Mouse (Mus musculus) urinary bladder, postnatal 10 days (tissue): Measurements from ENCODE around the gene Crk.
"Not testable (repeated sequence)": the region's sequence is repeated elsewhere in the genome, so short reads cannot be mapped to it uniquely, and the experiment has no call there.

Source experiments
- DNase-seq: peaks from one replicate; pipeline ENCODE4 v3.0.0; 2022; ENCODE audit warnings: low spot score

Crk gene

DNA sequence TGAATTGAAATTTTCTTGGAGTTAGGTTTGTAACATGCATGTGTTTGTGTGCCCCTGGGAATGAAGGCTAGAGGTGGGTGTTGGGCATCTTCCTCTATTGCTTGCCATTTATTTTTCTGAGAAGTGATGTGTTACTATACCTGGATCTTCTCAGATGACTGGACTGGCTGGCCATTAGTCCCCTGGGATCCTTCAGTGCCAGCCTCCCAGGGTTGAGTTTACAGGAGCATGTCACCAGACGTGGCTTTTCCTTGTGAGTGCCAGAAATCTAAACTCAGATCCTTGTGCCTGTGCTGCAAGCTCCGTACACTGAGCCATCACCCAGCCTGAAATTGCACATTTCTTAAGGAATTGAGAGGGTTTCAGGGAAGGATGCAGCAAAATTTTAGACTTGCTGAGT, 5.9 kb downstream of the Crk start:
- no peak for DNase-seq

DNA sequence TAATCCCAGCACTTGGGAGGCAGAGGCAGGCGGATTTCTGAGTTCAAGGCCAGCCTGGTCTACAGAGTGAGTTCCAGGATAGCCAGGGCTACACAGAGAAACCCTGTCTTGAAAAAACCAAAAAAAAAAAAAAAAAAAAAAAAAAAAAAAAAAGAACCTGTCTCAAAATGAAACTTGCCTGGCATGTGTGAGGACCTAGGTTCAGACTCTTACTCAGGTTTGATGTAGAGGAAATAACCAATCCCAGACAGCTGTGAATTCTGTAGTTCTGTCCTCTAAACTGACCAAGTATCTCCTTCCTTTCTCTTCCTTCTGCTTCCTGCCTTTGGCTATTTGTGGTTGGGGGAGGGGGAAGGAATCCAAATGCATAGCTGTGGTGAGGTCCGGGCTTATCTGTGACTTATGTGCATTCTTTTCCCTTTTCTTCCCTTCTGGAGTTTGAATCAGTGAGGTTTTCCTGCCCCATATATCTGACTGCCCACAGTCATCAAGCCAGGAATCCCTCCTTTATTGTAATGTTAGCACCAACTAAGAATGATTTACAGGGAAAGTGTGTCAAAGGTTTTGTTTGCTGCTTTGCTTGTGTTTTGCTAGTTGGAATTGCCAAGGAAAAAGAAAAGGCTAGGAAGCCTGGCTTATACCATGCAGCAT, 8.4 kb downstream of the Crk start:
- no peak for DNase-seq

DNA sequence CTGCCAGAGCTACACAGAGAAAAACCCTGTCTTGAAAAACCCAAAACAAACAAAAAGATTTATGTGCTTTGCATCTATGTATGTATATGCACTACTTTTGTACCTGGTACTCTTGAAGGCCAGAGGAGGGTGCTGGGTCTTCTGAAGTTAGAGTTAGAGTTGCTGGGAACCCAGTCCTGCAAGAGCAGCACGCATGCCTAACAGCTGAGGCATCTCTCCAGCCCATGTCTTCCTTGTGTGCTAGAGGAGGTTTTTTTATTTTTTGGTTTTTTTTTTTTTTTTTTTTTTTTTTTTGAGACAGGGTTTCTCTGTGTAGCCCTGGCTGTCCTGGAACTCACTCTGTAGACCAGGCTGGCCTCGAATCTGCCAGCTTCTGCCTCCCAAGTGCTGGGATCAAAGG, 9.1 kb downstream of the Crk start:
- no peak for DNase-seq

DNA sequence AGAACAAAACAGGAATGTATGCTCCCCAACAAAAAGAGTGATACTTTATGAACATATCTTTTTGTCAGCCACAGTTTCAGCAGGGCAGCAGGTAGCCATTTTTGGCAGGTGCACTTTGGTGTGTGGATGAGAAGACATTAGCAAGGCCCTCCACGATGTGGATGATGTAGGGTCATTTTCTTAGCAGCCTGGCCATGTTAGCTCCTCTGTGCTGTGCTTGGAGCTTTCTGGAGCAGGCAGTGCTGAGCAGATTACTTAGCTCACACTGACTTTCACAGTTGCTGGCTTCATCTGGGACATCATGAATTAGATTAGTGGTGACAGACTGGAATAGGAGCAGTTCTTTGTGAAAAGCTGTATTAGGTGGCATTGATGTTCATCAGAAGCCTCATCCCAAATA, 10.9 kb downstream of the Crk start:
- no peak for DNase-seq

DNA sequence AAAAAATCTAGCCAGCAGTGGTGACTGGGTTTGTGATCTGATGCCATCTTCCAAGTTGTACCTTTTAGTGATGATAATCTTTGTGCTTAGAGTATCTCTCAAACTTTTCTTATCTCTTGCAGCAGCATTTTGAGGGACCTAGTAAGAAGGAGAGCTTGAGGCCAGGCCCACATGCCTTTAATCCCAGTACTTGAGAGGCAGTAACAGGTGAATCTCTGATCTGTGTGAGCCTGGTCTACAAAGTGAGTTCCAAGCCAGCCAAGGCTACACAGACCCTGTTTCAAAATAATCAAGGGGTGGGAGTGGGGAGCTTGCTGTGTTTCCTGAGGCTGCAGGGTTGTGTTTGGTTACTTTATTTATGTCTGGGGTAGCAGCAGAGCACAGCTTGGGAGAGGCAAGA, 12.0 kb downstream of the Crk start:
- DNase-seq = no peak

DNA sequence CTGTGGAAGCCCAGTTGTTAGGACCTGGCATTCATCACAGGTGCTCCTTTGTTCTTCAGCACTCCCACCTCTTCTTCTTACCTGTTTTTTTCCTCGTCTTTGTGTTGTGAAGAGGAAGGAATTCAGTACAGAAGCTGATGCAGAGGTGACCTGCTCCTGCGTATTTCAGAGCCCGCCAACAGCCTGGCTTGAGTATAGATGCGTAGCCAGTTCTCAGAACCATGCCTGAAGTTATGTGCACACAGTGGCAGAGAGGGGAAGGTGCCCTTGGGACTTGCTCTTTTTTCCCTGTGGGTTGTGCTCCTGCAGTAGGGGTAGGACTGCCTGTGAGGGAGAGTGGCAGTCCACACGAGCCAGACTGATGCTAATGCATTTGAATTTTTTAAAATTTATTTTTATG, 14.5 kb downstream of the Crk start:
- DNase-seq = no peak

DNA sequence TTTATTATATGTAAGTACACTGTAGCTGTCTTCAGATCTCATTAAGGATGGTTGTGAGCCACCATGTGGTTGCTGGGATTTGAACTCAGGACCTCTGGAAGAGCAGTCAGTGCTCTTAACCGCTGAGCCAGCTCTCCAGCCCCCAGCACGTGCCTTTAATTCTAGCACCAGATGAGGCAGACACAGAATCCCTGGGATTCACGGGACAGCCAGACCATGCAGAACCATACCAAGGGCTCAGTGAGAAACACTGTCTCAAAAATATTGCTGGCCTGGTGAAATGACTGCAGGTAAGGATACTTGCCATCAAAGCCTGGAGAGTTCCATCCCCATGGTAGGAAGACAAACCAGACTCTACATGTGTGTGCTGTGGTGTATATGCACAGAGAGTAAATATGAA, 18.4 kb downstream of the Crk start:
- DNase-seq = not testable (repeated sequence)

DNA sequence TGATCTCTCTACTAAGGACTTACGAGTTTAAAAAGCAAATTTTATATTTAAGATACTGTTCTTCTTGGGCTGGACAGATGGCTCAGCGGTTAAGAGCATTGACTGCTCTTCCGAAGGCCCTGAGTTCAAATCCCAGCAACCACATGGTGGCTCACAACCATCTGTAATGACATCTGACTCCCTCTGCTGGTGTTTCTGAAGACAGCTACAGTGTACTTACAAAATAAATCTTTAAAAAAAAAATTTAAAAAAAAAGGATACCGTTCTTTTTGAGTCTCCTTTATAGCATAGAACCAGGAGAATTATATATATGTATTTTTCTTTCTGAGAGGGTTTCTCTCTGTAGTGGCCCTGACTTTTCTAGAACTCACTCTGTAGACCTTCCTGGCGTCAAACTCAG, 21.5 kb downstream of the Crk start:
- DNase-seq = no peak

DNA sequence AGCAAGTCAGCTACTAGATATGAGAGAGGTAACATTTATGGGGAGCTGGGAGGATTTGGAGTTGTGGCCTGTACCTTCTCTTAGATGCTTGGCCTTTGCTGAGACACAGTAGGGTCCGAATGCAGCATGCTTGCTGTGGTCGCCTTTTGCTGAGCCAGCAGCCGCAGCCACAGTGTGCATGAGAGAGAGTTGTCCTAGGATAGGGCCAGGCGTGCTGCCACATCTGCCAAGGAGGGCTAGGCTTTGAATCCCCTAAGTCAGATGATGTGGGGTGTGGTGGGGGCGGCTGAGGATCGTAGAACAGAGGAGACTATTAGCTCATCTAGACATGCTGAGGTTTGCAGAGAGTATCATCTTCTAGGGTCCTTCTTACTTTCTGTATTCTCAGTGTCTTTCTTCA, 23.7 kb downstream of the Crk start:
- no peak for DNase-seq

DNA sequence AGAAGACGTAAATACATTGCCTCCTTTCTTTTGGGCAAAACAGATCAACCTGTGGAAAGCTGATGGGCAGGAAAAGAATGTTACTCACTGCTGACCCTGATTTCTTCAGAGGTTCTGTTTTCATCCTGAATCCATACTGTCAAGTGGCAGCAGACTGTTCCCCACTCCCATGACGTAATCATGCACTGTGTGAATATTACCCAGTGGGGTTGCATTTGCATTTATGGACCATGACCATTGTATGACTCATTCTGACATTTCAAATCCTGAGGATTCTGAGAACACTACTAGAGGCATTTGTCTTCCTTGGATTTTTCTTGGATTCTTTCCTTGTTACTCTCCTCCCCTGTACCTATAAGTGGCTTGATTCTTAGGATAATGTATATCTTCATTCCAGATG, 24.7 kb downstream of the Crk start:
- no peak for DNase-seq

DNA sequence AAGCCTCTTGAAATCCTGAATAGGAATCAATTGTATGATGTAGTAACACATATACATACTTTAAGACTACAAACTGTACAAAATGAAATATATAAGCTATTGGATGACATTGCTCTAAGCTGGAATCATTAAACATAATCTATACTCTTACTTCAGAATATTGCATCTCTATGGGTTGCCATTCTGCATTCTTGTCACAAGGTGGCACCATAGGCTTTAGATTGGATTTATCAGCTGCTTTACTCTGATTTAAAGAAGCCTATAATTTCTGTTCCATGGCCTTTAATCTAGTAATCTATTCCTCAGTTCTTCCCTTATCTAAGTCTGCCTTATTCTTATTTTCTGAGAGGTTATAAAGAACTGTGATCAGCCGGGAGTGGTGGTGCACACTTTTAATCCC, 34.9 kb downstream of the Crk start:
- DNase-seq = no peak

DNA sequence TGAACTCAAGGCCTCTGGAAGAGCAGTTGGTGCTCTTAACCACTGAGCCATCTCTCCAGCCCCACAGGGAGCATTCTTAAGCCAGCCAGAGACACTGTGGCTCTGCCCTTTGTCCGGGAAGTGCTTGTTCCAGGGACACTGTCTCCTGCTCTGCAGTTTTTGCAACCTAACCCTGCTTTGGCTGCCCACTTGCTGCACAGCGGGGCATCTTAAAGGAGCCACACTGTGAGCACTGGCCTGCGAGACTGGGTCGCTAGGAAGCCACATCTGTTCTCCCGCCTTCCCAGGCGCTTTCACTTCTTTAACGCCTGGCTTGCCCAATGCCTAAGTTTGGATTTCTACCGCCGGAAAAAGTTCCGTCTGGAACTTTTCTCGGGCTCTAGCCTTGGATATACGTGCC, 36.5 kb downstream of the Crk start:
- no peak for DNase-seq

DNA sequence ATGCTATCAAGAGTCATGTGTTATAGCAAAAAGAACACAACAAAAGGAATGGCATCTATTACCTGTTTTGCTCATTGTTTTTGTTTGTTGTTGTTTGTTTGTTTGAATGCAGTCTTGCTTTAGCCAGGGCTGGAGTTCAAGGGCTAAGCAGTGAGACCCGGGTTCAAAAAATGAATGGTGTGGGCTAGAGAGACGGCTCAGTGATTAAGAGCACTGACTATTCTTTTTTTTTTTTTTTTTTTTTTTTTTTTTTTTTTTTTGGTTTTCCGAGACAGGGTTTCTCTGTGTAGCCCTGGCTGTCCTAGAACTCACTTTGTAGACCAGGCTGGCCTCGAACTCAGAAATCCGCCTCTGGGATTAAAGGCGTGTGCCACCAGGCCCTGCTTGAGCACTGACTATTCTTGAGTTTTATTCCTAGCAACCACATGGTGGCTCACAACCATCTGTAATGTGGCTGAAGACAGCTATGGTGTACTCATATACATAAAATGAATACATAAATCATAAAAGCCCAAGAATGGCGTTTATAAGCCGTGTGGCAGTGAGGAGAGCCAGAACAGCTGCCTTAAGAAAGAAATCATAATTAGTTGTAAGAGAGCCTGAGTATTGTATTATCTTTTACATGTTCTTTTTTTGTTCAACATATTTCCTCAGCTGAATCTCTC, 37.7 kb downstream of the Crk start:
- no peak for DNase-seq

DNA sequence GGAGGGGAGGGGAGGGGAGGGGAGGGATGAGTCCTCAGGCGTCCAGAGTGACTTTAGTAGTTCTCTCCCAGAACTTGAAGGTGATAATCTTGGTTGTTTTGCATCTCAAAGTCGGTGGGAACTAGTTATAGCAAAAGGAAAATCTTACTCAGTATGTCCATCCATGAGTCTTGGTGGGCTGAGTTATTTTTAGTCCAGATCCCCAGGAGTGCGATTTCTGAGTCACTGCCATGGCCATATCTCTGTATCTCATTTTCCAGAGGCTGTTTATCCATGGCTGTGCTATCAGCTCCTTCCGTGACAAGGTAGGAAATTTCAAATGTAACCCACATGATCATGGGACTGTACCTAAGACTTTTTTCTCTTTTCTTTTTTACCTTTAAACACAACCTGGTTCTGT, 43.3 kb downstream of the Crk start:
- DNase-seq = no peak

DNA sequence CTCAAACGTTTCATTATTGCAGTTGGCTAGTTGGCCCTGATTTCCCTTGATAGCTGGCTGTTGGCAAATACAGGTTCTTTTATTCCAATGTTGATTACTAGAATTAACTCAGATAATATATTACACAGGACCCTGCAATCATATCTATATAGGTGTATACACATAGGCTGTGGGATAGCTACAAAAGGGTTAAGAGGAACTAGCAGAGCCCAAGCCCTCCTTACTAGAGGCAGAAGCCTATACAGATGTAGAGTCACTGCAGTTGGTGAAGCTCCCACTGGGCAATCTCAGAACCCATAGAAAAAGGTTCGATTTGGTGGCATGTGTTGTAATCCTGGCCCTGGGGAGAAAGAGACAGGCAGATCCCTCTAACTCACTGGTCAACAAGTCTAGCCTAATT, 48.1 kb downstream of the Crk start:
- no peak for DNase-seq

DNA sequence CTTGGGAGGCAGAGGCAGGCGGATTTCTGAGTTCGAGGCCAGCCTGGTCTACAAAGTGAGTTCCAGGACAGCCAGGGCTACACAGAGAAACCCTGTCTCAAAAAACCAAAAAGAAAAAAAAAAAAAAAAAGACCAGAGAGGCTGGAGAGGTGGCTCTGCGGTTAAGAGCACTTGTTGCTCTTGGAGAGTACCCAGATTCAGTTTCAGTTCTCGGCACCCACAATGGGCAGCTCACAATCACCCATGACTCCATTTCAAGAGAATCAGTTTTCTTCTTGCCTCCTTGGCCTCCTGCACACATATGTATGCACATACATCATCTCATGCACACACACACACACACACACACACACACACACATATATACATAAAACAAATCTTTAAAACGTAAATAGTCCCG, 48.6 kb downstream of the Crk start:
- not testable (repeated sequence) for DNase-seq

DNA sequence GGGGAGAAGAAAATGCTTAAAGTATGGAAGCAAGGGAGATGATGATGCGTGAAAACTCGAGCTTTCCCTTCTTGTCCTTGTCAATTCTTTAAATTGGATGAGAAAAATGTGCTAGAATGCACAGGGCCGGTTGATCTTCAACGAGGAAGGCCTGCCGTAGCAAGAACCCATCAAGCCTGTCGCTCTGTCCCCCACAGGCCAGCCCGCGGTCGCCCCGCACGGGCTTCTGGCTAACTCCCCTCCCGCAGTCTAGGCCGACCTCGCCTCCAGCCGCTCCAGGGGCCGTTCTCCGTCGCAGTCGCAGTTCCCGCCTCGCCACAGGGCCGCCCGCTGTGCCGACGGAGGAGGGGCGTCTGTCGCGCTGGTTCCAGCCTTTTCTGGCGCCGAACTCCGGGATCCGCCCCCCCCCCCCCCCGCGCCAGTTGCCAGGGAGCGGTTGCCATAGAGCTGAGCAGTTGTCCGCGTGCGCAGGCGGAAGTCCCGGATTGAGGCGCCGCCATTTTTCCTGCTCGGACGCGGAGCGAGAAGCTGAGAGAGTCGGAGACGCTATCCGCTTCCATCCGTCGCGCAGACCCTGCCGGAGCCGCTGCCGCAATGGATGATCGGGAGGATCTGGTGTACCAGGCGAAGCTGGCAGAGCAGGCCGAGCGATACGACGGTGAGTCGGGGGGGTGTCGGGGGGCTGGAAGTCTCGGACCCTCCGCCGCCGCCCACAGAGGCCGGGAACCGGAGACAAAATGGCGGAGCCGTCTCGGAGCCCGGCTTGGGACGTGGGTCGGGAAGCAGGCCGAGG, 53.6 kb downstream of the Crk start, which contains the start of gene Ywhae:
Gene Ywhae (plus strand): TSS at position 436 of the 793 bp plus-strand sequence.
- peak; percentile 65 for DNase-seq

DNA sequence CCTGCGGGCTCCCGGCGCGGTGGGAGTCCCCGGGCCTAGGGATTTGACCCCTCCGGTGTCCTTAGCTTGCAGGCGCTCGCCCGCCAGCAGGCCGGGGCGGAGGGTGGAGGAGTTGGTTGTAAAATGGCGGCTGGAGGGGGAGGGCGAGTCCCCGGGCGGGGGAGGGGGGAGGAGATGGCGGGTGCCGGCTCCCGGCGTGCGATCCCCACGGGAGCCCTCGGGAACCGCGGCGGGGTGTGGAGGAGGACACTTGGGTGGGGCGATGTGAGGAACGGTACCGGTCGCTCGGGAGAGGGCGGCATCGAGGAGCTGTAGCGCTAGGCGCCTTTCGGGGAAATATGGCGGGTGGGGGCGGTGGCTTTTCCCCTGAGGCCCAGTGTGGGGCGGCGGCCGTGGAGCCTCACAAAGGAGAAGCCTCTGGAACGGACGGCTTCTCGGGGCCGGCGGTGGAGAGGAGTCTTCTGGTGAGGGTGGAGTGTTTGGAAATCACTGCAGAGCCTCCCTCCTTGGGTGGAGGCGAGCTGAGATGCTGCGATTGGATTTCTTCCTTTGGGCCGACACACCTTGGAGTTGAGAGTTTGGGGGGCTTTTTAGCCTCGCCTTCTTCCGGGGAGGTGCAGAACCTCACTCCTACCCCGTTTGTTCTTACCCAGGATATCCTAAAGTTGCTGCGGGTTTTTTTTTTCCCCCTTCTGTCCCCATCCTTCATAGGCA, 54.3 kb downstream of the Crk start:
- DNase-seq = peak; percentile 26

DNA sequence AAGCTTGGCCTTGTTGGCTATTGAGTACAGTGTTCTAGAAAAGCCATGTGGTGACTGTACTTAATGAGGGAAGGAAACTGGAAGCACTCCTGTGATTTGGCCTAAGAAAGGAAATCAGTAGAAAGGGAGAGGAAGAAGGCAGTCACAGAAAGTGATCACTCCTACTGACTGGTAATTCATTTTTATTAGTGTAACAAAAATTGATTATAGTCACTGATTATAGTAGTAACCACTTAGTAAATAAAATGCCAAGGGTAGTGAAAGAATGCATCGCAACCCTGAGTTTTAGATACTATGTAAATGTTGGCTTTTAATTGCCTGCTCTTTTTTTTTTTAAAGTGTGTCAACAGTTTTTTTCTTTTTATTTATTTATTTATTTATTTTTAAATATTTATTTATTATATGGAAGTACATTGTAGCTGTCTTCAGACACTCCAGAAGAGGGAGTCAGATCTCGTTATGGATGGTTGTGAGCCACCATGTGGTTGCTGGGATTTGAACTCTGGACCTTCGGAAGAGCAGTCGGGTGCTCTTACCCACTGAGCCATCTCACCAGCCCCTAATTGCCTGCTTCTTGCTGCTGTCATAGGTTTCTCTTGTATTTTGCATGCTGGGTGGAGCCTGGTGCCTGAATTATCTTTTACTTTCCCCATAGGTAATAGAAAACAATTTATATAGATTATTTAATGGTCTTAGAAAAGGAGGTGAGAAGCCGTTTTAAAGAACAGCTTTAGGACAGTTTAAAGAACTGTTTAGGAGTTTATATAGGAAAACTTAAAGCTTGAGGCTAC, 56.6 kb downstream of the Crk start:
- DNase-seq = no peak

DNA sequence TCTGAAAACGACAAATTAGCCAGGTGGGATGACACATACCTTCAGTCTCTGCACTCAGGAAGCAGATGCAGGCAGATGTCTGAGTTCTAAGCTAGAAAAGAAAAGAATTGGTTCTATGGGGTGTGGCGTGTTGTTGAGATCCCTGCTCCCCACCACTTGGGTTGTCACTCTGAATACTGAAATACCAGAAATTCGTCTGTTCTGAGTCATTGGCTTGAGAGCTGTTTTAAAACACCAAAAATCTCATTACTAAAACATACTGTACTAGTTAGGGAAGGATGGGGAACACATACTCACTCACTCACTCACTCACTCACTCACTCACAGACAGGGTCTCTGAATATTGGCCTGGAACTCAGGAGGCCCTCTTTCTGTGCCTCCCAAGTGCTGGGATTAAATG, 57.9 kb downstream of the Crk start:
- DNase-seq = no peak

DNA sequence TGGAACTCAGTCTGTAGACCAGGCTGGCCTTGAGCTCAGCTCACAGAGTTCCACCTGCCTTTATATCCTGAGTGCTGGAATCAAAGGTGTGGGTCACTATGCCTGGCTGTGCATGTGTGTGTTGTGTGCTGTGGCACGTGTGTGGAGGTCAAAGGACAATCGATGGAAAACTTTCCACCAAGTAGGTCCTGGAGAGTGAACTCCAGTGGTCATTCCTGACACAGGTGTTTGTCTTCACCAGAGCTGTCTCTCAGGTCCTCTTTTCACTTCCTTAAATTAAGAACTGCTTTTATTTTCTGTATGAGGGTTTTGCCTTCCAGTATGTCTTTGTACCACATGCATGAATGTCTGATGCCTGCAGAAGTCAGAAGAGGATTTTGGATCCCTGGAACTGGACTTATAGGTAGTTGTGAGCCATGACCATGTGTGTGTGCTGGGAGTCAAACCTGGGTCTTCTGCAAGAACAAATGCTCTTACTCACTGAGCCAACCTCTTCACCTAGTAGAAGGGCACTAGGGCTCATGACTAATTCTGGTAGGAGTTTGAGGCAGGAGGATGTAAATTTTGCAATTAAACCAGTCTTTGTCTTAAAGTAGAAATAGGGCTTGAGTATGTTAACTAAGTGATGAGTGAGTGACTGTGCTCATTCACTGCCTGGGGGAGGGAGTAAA, 58.9 kb downstream of the Crk start:
- DNase-seq = no peak
